Mouse (Mus musculus): ENCODE data around the gene Creb5.

Gene Creb5

DNA sequence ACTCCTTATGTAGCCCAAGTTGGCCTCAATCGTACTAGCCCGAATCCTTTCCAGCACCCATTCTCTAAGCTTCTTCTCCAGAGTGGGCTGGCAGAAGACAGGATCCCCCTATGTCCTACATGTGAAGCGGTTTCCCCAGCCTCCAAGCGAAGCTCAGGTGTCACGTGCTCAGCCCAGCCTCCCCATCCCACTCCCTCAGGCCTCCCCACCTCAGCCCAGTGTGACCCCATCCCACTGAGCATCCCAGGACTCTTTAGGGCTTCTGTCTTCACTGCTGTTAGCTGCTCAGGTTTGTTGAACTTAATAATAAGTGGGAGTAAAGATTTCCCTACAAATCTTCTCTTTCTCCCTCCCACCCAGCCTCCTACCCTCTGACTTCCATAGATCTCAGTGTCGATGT lies 261.2 kb downstream of the Creb5 start:
- DNase-seq (ENCODE audit: low spot score): no peak

DNA sequence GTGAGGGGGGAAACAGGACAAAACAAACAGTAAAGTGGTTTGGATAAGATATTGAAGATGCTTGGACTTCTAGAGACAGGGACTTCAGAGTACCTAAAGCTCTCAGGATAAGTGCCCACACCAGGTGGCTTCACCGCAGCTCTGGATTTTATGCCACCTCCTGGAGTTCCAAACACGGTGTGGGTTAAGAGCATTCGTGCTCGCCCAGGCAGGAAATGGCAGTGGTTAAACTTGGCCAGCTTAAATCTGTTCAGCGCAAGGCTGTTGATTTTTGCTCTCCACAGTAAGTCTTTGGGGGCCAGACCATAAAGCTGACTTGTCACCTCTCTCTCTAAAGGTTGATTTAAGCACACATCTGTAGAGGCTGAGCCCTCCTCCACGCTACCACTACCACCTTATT lies 262.3 kb downstream of the Creb5 start:
- no peak for DNase-seq (ENCODE audit: low spot score)

DNA sequence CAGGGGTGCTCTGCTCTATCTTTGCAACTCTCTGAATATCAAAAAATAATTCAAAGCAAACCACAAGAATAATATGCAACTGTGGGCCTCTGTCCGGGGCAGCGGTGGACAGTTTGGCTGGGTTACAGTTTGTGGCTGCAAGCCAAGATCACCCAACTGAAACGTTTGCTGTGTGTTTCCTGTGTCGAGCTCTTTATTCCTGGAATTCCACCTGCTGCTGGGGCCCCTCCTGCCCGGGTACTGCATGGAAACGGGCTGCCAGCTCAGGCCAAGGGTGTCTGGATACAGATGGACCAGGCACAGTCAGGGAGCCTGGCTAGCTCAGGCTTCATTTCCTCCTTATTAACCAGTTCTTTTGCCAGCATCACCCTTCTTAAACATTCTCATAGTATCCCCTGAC lies 269.0 kb downstream of the Creb5 start:
- no peak for DNase-seq (ENCODE audit: low spot score)

- DNase-seq (ENCODE audit: low spot score): no peak
These were observed 273.9 kb downstream of the Creb5 start for GRCm38 (mm10) chr6:53560928-53561327.

GRCm38 (mm10) chr6:53562586-53562985 lies 275.5 kb downstream of the Creb5 start:
- DNase-seq (ENCODE audit: low spot score): no peak

DNA sequence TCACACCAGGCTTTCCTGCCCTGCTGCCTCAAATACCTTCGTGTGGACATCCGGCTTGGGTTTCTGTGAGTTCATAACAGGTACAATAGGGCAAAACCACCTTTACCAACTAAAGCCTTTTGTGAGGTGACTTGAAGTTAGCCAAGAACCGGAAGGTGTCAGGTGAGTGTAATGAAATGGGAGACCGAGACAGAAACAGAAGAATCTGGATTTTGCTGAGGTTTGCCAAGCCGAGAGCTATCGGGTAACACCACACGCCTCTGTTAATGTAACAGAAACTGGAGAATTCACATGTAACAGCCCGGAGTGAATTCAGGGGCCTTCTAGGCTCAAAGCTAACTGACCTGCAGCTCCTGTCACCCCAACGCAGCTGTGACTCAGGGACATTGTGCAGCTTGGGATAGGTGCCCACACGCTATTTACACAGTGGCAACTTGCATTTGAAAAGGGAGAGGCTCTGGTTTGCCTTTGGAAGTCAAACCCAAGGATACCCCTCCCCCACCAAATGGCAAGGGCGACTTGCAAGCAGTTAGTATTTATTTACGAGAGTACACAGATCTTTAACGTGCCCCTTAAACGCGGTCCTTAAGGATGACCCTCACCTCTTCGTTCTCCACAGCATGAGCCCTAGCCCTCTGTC lies 276.6 kb downstream of the Creb5 start:
- no peak for DNase-seq (ENCODE audit: low spot score)

GRCm38 (mm10) chr6:53569436-53569835 lies 282.4 kb downstream of the Creb5 start:
- no peak for DNase-seq (ENCODE audit: low spot score)

DNA sequence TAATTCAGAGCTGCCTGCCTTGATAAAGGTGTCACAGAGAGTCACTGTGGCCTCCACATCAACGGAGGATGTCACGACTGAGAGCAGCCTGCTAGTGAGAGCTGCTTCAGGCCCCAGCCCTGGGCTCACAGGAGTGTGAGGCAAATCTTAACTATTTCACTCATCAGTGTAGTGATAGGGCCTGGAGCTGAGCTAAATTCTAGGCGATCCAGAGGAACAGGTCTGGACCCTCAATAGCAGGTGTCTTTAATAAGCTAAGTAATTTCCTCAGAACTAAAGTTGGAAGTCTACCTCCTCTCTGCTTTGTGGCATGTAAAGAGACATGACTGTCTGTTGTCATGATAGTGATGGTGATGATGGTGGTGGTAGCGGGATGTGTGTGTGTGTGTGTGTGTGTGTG lies 283.8 kb downstream of the Creb5 start:
- DNase-seq (ENCODE audit: low spot score): no peak

DNA sequence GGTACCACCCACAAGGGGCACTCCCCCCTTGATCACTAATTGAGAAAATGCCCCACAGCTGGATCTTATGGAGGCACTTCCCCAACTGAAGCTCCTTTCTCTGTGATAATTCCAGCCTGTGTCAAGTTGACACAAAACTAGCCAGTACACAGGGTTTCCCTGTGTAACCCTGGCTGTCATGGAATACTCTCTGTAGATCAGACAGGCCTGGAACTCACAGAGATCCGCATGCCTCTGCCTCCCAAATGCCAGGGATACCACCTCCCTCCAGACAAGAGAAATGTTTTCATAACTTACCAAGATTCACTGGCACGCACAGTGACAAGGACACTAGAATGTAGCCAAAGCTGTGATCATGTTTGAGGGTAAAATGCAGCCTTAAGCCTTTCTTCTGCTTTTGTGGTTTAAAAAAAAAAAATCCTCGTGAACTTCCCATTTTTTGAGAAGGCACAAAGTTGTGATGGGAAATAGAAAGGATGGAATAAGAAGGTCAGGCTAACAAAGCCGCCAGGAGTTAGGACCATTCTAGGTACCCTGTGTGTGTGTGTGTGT lies 284.6 kb downstream of the Creb5 start:
- DNase-seq (ENCODE audit: low spot score): no peak

DNA sequence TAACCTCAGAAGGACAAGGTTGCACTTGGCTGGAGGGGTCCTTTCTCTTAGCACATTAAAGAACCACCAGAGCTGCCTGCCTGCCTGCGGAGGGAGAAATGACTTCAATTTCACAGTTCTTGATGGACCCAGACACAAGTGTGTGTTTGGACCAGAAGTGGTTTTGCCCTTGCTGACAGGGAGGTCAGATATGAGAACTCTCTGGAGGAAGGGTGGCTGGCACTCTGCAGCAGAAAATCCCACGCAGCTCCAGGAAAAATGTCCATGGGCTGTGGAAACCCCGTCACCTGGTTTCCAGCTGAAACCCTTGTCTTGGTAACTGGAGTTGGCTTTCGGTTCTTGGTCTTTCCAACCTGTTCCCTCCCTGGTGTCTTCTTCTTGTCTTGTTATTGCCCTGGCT lies 285.4 kb downstream of the Creb5 start:
- no peak for DNase-seq (ENCODE audit: low spot score)

- peak; percentile 99 for DNase-seq (ENCODE audit: low spot score)
These were observed 286.1 kb downstream of the Creb5 start for GRCm38 (mm10) chr6:53572979-53573710.

DNA sequence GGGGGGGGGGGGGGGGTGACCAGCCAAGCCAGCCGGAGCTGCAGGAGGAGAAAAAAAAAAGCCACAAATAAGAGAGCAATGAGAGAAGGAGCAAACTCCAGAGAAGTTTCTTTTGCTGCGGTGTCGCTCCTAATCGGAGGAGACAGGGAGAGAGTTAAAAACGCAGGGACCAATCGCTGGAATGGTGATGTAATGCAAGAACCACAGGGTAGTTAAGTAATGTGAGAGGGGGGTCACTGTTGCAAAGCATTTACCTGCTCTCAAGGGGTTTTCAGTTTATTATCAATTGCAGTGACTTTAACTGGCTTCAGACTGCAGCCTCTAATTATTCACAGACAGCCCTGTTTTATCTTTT lies 286.6 kb downstream of the Creb5 start:
- DNase-seq (ENCODE audit: low spot score): no peak

DNA sequence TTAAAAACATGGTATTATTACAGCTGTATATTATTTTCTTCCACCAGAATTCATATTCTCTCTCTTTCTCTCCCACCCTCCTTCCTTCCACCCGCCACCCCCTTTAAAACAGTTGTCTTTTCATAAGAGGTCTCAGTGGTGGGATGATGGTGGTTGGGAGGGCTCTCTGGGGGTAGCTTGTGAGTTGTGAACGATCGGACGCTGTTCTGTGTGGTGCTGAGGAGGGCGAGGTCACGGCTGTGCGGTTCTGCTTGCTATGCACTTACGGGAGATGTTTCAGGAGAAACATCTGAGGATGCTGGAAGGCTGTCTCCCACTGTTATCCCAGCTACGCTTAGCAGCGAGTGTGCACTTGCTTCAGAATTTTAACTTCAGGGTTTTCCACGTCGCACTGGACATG lies 287.0 kb downstream of the Creb5 start:
- DNase-seq (ENCODE audit: low spot score): no peak

DNA sequence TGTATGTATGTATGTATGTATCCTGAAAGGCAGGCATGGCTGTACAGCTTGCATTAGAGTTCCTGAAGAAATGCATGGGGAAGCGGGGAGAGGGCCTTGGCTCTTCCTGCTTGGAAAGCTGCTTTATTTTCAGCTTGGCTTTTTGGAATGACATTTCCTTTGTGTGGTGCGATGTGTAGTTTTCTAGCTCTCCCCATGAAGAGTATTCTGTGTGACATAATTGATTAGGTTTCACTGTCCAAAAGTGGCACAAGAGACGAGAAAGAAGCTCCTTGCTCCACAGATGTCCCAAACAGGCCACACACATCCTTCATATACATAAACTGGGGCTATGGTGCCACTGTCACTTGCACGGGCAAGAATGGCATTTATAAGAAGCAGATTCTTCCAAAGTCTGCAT lies 288.1 kb downstream of the Creb5 start:
- no peak for DNase-seq (ENCODE audit: low spot score)

DNA sequence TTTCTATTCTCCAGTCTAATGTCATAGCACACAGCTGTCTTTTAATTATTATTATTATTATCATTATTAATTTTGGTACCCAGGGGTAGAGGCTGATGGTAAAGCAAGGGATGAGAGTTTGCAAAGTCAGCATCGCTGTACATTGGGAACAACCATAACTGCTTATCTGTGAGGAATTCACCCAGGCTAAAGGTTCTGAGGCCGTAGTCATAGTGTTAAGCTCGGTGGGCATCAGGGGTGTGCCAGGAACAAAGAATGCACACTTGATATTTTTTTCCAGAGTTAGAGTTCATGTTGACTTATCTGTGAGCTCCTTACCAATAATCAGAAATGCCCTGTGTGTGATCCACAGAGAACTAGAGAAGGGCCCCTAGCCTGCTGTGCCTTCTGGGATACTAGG lies 288.8 kb downstream of the Creb5 start:
- DNase-seq (ENCODE audit: low spot score): no peak

DNA sequence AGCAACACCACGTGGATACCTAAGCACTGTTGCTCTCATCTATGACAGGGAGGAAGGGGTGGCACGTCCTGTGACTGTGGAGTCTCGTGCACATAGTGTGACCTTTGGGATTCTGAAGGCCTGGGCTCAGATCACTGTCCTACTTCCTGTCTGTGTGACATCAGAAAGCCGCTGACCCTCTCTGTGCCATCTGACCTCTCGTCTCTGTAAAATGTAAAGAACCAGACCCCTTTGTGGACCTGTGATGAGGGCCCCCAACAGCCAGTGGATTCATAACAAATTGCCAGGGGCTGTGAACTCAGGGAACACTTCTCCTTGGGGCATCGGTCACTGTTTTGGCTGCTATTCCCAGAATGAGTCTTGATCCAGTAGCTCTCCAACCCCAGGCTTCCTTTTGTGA lies 289.8 kb downstream of the Creb5 start:
- no peak for DNase-seq (ENCODE audit: low spot score)

- no peak for DNase-seq (ENCODE audit: low spot score)
These were observed 290.7 kb downstream of the Creb5 start for GRCm38 (mm10) chr6:53577776-53578175.

GRCm38 (mm10) chr6:53580346-53580745 lies 293.3 kb downstream of the Creb5 start:
- no peak for DNase-seq (ENCODE audit: low spot score)

DNA sequence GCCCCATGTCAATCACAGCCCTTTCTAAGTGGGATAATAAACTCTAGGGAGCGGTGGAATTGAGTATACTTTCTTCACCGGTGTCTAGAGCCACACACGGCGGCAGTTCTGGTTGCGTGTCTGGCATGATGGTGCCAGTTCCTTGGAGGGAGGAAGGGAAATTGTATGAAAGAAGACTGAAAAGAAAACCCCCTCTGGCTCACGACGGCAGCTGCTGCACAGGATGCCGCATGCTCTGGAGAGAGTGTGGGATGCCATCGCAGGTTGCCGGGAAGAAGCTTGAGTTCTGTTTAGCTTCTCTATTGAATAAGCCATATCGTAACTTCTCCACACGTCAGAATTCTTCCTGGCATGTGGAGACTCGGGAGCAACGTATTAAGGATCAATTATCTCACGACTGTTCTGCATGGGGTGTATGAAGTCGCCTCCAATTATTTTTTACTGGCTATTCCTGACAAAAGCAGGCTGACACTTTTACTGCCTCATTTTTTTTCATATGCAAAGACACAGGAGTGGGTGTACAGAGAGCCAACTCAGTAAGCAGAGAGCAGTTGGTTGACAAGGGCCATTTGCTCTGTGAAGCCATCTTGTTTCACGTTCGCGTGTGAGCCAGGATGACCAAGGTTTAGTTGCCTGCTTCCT lies 296.3 kb downstream of the Creb5 start:
- no peak for DNase-seq (ENCODE audit: low spot score)

DNA sequence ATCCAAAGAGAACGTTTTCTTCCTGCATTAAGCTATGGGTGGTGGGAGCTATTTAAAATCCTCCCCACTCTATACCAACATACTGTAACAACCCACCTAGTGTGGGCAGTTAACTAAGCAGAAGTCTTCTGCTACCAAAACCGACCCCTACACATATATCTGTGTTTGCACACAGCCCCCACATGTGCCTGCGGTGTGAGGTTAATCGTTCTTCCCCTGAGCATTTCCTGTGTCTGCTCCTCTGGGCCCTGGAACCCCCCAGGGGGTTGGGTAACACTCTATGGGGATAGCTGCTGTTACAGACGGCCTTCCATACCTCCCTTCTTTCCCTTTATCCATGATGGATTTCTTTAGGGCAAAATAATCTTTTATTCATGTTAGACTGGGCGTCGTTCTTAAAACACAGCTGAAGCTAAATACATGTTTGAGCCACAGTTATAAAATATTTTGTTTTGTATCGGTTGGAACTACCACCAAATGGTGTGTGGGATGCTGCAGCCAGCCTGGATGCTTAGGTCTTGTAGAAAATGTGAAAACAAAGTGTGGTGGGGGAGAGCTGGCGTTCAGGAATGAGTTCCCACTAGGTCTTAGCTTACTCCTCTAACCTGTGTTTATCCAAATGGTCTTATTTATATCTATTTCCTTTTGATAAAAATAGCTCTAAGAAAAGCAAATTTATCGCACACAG lies 297.8 kb downstream of the Creb5 start:
- no peak for DNase-seq (ENCODE audit: low spot score)

- peak; percentile 10 for DNase-seq (ENCODE audit: low spot score)
These were observed 302.7 kb downstream of the Creb5 start for GRCm38 (mm10) chr6:53589746-53590145.

DNA sequence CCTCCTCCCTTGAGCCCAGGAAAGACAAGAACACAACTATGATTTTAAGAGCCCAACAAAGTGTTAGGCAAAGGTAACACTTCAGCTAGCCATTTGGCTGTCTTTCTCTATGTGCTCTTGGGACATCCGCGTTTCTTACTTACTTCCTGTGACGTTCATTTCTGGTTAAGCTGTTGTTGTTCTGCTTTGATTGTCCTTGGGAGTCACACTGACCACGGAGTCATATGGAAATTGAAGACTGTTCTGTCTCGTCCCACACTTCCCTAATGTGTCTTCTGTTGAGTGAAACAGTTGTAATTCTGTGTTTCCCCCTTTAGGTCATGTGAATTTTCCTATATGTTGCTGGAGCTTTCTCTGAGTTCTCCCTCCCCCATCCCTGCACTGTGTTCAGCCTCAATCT lies 305.2 kb downstream of the Creb5 start:
- no peak for DNase-seq (ENCODE audit: low spot score)

DNA sequence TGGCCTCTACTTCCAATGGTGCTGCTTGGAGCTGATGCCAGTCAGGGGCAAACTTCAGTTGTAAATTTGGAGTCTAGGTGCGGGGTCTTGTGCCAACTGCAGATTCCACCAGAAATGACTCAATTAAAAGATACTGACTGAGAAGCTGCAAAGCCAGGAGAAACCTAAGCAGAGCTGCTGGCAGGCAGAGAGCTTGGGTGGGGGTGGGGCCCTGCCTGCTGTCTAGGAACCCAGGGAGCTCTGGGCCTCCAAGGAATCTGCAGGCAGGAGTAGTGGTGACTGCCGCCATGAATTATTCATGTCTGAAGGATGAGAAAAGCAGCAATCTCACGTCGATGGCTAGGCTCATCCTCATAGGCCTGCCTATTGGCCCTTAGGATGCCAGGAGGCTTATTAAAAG lies 306.5 kb downstream of the Creb5 start:
- DNase-seq (ENCODE audit: low spot score): no peak

Measured in adipocyte (in vitro differentiated cells).